Mouse (Mus musculus) right cerebral cortex, postnatal 25 days (tissue): ENCODE measurements at regions not wholly inside any gene's neighbourhood (a gene's known extent, or its start where the extent isn't known, plus 50 kb on each side); places are given as distances from the start of the nearest gene placed in this dataset.

ENCODE experiments used
- DNase-seq: peaks from one replicate; pipeline ENCODE4 v3.0.0; 2022

GRCm38 (mm10) chr3:53393945-53394344, 69.2 kb downstream of the Nhlrc3 start:
- DNase-seq = no peak

DNA sequence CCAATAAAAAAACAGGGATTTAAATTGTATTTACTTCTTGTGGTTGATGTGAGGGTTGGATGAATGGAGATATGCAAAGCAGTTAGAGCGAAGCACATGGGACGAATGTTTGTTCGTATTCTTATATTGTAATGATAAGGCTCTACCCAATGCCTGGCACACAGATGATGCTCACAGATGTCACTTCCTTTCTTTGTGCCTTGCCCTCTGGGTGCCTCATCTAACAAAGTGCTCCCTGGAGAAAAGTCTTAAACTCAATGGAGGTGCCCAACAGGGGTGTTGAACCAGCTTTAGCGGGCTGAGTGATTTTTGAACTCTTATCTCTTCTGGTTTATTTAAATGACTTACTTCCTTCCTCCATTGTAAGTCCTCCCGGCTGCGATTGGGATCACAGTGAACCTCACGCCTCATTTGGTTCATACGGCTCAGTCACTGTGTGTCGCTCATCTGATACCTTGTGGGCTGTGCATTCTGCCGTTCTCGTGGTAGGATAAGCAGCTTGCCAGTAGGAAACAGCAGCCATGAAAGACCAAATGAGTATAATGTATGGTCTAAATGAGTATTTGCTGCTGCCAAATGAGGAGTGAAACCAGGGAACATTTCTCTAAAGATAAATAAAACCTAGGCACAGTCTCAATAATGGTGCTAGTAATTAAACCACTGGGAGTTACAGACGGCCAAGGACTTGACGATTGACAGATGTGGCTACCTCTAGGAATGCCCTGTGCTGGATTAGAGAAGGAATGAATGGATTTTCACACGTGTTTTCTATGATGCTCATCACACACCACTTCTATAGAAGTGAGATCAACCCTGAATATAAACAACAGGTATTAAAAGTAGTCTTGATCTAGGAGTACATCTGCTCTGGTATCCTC, 81.2 kb downstream of the Nhlrc3 start:
- no peak for DNase-seq

DNA sequence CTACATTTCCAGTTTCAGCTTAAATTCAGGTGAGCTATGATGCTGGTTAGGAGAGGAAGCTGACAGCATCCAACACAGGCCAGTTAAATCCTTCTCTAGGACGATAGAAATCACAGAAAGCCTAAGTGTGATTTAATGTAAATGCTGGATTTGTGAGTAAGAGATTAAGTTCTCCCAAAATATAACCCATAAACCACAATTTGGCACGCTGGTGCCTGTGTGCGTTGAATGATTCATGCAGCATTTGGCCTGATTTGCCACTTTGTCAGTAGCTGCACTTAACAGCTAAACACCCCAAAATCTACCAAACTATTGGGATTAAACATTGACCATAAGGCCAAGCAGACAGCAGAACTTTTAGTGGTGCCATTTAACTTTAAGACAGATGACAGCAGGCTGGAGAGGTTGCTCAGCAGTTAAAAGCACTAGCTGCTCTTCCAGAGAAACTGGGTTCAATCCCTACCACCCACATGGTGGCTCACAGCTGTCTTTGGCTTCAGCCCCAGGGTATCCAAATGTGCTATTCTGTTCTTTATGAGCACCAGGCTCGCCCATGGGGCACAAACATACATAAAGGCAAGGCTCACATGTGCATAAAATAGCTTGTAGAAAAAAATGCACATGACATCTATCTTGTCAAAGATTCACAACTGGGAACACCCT, 83.5 kb downstream of the Nhlrc3 start:
- peak; percentile 24 for DNase-seq

GRCm38 (mm10) chr3:53376864-53377447, 86.2 kb downstream of the Nhlrc3 start:
- peak; percentile 21 for DNase-seq

GRCm38 (mm10) chr3:53372887-53373286, 90.2 kb downstream of the Nhlrc3 start:
- DNase-seq = no peak

- no peak for DNase-seq
Measured at GRCm38 (mm10) chr3:53371910-53372309, 91.2 kb downstream of the Nhlrc3 start.

DNA sequence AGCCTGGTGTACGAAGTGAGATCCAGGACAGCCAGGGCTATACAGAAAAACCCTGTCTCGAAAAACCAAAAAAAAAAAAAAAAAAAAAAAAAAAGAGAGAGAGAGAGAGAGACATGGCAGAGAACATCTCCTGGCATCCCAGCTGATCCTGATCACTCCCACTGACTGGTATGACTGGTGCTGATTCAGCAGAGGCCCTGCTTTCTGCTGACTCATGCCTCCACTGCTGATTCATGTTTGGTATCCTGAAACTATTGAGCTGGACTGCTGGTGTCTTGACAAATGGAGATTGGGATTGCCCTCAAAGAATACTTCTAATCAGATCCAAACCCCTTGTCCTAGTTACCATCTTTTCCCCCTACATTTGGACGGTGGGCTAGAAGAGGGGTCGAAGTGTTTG, 101.9 kb downstream of the Nhlrc3 start:
- no peak for DNase-seq

DNA sequence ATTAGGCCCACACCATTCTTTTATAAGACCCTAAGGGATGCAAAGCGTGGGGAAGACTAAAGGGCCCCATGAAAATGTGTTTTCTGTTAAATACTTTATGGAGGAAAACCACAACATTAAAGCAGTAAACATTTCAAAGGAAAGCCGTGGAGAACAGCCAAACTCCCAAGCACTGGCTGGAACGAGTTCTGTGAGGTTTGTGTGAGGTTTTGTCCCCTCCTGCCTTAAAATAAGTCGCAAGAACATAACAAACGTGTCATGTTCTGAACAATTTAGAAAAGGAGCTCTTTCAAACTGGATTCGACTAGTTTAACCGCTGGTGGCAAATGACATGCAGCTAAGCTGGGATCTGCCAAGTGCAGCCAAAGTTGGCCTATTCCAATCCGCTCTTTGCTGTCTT, 109.4 kb downstream of the Nhlrc3 start:
- no peak for DNase-seq

DNA sequence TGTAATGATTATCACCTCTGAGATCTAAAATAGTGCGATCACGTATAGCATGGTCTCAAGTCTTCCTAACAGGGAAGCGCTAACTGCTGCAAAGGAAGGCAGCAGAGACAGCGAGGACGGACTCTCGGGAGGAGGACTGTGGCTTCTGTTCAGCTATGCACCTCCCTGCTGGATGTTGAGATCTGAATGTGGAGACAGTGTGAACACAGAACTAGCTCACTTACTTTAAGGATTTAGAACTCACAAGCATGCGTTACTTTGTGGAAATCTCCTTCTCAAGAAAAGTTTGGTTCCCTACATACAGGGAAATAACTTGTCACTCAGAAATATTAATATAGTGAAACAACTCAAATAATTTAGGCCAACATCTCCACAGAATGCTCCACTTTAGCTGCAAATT, 109.8 kb downstream of the Nhlrc3 start:
- no peak for DNase-seq

GRCm38 (mm10) chr3:53343638-53344037, 119.5 kb downstream of the Nhlrc3 start:
- DNase-seq = no peak

- no peak for DNase-seq
Measured at GRCm38 (mm10) chr3:53341304-53342206, 121.6 kb downstream of the Nhlrc3 start.

- DNase-seq = no peak
Measured at GRCm38 (mm10) chr3:53338571-53338970, 124.6 kb downstream of the Nhlrc3 start.

GRCm38 (mm10) chr3:53334051-53334450, 129.1 kb downstream of the Nhlrc3 start:
- no peak for DNase-seq

GRCm38 (mm10) chr3:53329528-53329927, 133.6 kb downstream of the Nhlrc3 start:
- DNase-seq = no peak

- DNase-seq = no peak
Measured at GRCm38 (mm10) chr3:53327424-53327823, 135.7 kb downstream of the Nhlrc3 start.

GRCm38 (mm10) chr3:53326967-53327366, 136.2 kb downstream of the Nhlrc3 start:
- DNase-seq = no peak

- DNase-seq = no peak
Measured at GRCm38 (mm10) chr3:53325080-53325479, 138.1 kb downstream of the Nhlrc3 start.

GRCm38 (mm10) chr3:53324386-53324785, 138.7 kb downstream of the Nhlrc3 start:
- no peak for DNase-seq

DNA sequence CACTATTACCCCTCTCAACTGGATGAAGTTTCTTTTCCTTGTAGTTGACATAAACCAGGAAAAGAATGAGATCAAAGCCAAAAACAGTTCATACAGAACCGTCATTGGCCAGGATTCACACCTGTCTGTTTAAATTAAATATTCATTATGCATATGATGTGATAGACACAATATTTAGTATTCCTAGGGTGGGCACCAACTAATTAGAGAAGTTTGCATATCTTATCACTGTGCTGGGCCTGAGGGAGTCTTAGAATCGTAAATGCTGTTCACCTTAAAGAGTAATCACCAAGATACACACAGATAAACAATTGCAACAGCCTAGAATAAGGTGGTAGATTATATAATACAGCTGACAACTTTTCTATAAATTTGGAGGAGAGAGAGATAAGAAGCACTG, 147.7 kb downstream of the Nhlrc3 start:
- DNase-seq = no peak
